Comparison of ENCODE assay signal across 12 mouse cellular contexts in the genomic region with DNA sequence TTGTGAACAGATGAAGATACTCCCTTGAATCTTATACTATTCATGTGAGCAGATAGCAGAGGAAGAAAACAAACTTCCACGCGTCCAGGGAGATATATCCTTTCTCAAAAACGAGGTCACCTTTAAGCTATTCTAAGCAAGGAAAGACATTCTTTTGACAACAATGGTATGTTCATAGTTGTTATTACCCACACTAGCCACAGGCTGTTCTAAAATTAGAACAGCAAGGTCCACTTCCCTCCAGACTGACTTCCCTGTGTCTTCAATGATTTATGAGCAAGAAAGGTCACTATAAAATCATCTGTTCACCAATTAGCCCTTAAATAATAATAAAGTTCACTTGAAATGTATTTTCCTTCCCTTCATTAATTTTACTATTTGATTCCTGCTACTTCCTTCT.
"Had no signal": no experiment of that assay in that cellular context is flagged by ENCODE, and none has a peak within 500 bp of the region (broad histone marks: within the 10 kb centered on the region; RNA-seq: fewer than 3 reads in every experiment).

No protein-coding gene starts in this region.

- H3K4me1 ChIP-seq: limb, embryonic 12.5 days; liver, embryonic 13.5 days; midbrain, embryonic 10.5 days; neural tube, embryonic 15.5 days had no signal

- H3K27me3 ChIP-seq: limb, embryonic 12.5 days; liver, embryonic 13.5 days; neural tube, embryonic 15.5 days had no signal

- ATAC-seq: liver, postnatal 0 days had no signal

- DNase-seq: kidney, adult 2 months; kidney, postnatal 36 days; layer of hippocampus, adult 9-11 months; layer of hippocampus, postnatal 36 days; liver; liver, embryonic 13.5 days; liver, postnatal 0 days; midbrain, embryonic 14.5 days had no signal

- H3K4me2 ChIP-seq: limb, embryonic 12.5 days; liver, embryonic 13.5 days; neural tube, embryonic 15.5 days had no signal

- H3K4me3 ChIP-seq: limb, embryonic 12.5 days; liver, embryonic 13.5 days; midbrain, embryonic 10.5 days; myocyte; neural tube, embryonic 15.5 days had no signal

- H3K9me3 ChIP-seq: limb, embryonic 12.5 days; liver, embryonic 13.5 days; midbrain, embryonic 10.5 days; neural tube, embryonic 15.5 days had no signal

- H3K36me3 ChIP-seq: limb, embryonic 12.5 days; liver, embryonic 13.5 days; midbrain, embryonic 10.5 days; neural tube, embryonic 15.5 days had no signal

- H3K27ac ChIP-seq: limb, embryonic 12.5 days; liver, embryonic 13.5 days; midbrain, embryonic 10.5 days; neural tube, embryonic 15.5 days had no signal

- H3K9ac ChIP-seq: limb, embryonic 12.5 days; liver, embryonic 13.5 days; liver, postnatal 0 days; neural tube, embryonic 15.5 days had no signal
